Mouse (Mus musculus): ENCODE results near the gene Tmem163.

Gene Tmem163

GRCm38 (mm10) chr1:127642976-127643769, 36.2 kb downstream of the Tmem163 start:
- DNase-seq: no peak

- no peak for DNase-seq
Measured at GRCm38 (mm10) chr1:127637917-127638316, 41.4 kb downstream of the Tmem163 start.

GRCm38 (mm10) chr1:127627151-127627550, 52.2 kb downstream of the Tmem163 start:
- no peak for DNase-seq

- DNase-seq: peak; percentile 12
Measured at GRCm38 (mm10) chr1:127625577-127626362, 53.6 kb downstream of the Tmem163 start.

GRCm38 (mm10) chr1:127622349-127622748, 57.0 kb downstream of the Tmem163 start:
- no peak for DNase-seq

GRCm38 (mm10) chr1:127619036-127619435, 60.3 kb downstream of the Tmem163 start:
- no peak for DNase-seq

GRCm38 (mm10) chr1:127610378-127610777, 69.0 kb downstream of the Tmem163 start:
- no peak for DNase-seq

GRCm38 (mm10) chr1:127609814-127610213, 69.5 kb downstream of the Tmem163 start:
- no peak for DNase-seq

GRCm38 (mm10) chr1:127608326-127608725, 71.0 kb downstream of the Tmem163 start:
- DNase-seq: no peak

GRCm38 (mm10) chr1:127603697-127604631, 75.4 kb downstream of the Tmem163 start:
- no peak for DNase-seq

GRCm38 (mm10) chr1:127596143-127596542, 83.2 kb downstream of the Tmem163 start:
- no peak for DNase-seq

- no peak for DNase-seq
Measured at GRCm38 (mm10) chr1:127595735-127596134, 83.6 kb downstream of the Tmem163 start.

- no peak for DNase-seq
Measured at GRCm38 (mm10) chr1:127589542-127589941, 89.8 kb downstream of the Tmem163 start.

GRCm38 (mm10) chr1:127587071-127587470, 92.3 kb downstream of the Tmem163 start:
- DNase-seq: no peak

GRCm38 (mm10) chr1:127586156-127586555, 93.2 kb downstream of the Tmem163 start:
- DNase-seq: no peak

- no peak for DNase-seq
Measured at GRCm38 (mm10) chr1:127577981-127578380, 101.4 kb downstream of the Tmem163 start.

- no peak for DNase-seq
Measured at GRCm38 (mm10) chr1:127577083-127577482, 102.3 kb downstream of the Tmem163 start.

GRCm38 (mm10) chr1:127576563-127576962, 102.8 kb downstream of the Tmem163 start:
- no peak for DNase-seq

- no peak for DNase-seq
Measured at GRCm38 (mm10) chr1:127576143-127576542, 103.2 kb downstream of the Tmem163 start.

- DNase-seq: no peak
Measured at GRCm38 (mm10) chr1:127575692-127576091, 103.7 kb downstream of the Tmem163 start.

GRCm38 (mm10) chr1:127573186-127573585, 106.2 kb downstream of the Tmem163 start:
- no peak for DNase-seq

GRCm38 (mm10) chr1:127568641-127569040, 110.7 kb downstream of the Tmem163 start:
- no peak for DNase-seq

GRCm38 (mm10) chr1:127556486-127556845, 122.9 kb downstream of the Tmem163 start:
- no peak for DNase-seq

Measured in kidney, adult 9 months (tissue).